Mouse (Mus musculus) neutrophil, adult 59 days (primary cell): ENCODE measurements around the gene Hspa1l. TPM values are rescaled to one million over a fixed set of nuclear protein-coding genes. Genes with fewer than 3 reads are reported as not detected.

Experiments
- total RNA-seq, 2 experiments: library from RNA; stranded (reverse); gene quantifications; 1 replicate in 1 of 2; 2 replicates in 1 of 2; pipeline ENCODE4 v1.2.4; 2023

Hspa1l gene
- not detected for total RNA-seq

GRCm38 (mm10) chr17:34972069-34972749, at the start of gene Hspa1l, which contains the start of gene Hspa1a:
Gene Hspa1l, plus strand, starts transcription at chr17:34972703.
Gene Hspa1a, minus strand, starts transcription at chr17:34972156.

DNA sequence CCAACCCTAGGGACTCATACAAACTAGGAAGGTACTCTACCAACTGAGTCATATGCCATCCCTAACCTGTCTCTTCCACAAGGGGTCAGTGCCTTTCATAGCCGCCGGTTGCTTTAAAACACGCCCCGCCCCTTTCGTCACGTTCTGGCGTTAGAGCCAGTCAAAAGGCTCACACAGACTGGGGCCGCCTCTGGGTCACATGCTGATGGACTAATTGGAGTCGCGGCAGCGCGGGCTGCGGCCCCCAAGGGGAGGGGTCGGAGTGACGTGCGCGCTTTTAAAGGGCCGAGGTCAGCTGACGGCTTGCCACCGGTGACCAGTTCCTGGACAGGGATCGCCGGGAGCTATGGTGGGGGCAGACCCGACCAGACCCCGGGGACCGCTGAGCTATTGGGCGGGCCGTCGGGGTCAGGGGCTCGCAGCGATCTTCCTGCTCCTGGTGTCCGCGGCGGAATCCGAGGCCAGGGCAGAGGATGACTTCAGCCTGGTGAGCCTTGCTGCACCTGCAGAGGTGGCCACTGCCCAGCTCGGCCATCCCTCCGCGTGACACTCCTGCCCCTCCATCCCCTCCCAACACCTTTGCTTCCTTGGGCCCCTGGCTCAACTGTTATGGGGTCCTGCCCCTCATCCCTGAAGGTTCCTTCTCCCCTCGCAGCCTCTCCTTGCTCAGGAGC, 41.3 kb upstream of the Hspa1l start, which contains the start of gene Neu1:
TSS of gene Neu1 (plus strand) at position 193 of the 674 bp plus-strand sequence.

GRCm38 (mm10) chr17:34959130-34959778, 13.2 kb upstream of the Hspa1l start, which contains the start of gene Hspa1b:
Gene Hspa1b, minus strand, starts transcription at chr17:34959238.

DNA sequence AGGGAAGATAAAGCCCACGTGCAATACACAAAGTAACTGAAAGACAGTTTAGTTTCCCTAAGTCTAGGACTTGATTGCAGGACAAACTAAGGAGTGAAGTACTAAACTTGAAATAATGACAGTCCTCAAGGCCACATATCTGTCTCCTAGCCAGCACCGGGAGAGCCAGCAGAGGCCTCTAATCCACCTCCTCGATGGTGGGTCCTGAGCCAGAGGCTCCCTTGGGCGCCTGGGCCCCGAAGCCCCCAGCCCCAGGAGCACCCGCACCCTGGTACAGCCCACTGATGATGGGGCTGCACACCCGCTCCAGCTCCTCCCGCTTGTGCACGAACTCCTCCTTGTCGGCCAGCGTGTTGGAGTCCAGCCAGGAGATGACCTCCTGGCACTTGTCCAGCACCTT, 2.7 kb upstream of the Hspa1l start, which contains the start of gene Gm20481:
TSS of gene Gm20481 (plus strand) at position 91 of the 400 bp plus-strand sequence.

GRCm38 (mm10) chr17:34981690-34982180, 9.2 kb downstream of the Hspa1l start, which contains the start of gene Lsm2:
Gene Lsm2, plus strand, starts transcription at chr17:34981862.

DNA sequence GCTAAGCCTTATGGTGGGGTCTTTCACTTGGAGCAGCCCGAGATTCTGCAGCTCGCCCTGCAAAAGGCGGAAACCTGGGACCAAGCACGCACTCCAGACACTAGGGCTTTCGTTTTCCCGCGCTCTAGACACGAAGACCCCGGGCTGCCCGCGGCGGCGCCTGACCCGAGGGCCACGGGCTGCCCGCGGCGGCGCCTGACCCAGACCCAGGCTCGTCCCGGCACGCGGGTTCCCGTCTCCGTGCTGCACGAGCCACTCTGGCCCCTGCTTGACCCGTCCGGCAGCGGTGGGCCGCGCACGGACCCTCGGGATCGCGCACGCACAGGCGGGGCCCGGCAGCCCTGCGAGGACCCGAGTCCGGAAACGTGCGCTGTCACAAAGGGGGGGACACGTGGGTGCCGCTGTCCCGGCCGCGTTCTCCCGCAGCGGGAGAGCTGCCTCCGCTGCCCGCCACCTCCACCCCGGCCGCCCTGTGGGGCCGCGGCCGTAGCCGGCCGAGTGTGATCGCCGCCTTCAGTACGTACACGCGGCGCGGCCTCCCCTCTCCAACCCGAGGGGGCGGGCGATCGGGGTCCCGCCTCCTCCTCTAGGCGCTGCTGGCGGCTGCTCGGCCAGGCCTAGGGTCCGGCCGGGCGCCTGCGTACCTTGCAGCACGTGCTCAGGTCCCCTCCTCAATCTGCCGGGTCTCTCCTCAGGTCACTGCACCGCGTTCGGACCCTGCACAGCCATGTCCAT, 28.4 kb downstream of the Hspa1l start, which contains the start of gene Vars:
TSS of gene Vars (plus strand) at position 271 of the 735 bp plus-strand sequence.

DNA sequence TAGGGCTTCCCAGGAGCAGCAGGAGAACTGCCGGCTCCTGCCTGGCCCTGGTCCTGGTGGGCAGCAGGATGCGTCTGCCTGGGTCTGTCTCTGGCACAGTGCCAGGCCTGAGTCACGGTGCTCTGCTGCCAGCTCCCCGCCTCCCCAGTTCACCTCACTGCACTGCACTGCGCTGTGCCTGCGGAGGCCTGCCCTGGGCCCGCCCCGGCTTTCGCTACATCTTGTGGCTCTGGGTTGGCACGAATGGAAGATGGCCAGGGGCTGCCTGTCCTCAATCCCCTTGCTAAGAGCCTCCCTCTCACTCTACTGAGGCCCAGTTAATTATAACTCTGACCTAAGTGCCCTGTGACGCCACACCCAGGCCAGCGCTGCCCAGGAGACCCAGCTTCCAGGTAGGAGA, 43.9 kb downstream of the Hspa1l start, which contains the start of gene Vwa7:
TSS of gene Vwa7 (plus strand) at position 204 of the 400 bp plus-strand sequence.

GRCm38 (mm10) chr17:35027277-35028068, 55.0 kb downstream of the Hspa1l start, which contains the start of gene Sapcd1:
Gene Sapcd1, minus strand, starts transcription at chr17:35028016.

Other genes starting within 250 kb of the Hspa1l start
- 1 to 10 TPM in 1 of 2 experiments, under 1 TPM in 1; 0.38 to 1.2 TPM for gene C4b, start 228.8 kb upstream of the Hspa1l start, total RNA-seq
- gene Cyp21a1, start 168.1 kb upstream of the Hspa1l start, total RNA-seq = not detected
- gene Stk19, start 135.8 kb upstream of the Hspa1l start, total RNA-seq = 10 to 100 TPM; 39.4 to 40.7 TPM
- gene Dxo, start 135.7 kb upstream of the Hspa1l start, total RNA-seq = 10 to 100 TPM; 46.2 to 53.2 TPM
- gene Skiv2l, start 122.5 kb upstream of the Hspa1l start, total RNA-seq = 10 to 100 TPM; 83.2 to 91.6 TPM
- 10 to 100 TPM; 24.1 to 27.8 TPM for gene Nelfe, start 122.3 kb upstream of the Hspa1l start, total RNA-seq
- under 1 TPM; 0.64 to 0.73 TPM for gene Cfb, start 110.2 kb upstream of the Hspa1l start, total RNA-seq
- 1 to 10 TPM; 2.7 to 2.8 TPM for gene Zbtb12, start 93.2 kb upstream of the Hspa1l start, total RNA-seq
- not detected for gene Gm20547, start 90.7 kb upstream of the Hspa1l start, total RNA-seq
- gene C2, start 74.4 kb upstream of the Hspa1l start, total RNA-seq = 1 to 10 TPM in 1 of 2 experiments, under 1 TPM in 1; 0.22 to 1.6 TPM
- 10 to 100 TPM; 58.0 to 71.6 TPM for gene Ehmt2, start 74.2 kb upstream of the Hspa1l start, total RNA-seq
- gene Slc44a4, start 58.2 kb upstream of the Hspa1l start, total RNA-seq = under 1 TPM in 1 of 2 experiments, not detected in 1; 0.24 TPM
- gene Neu1, start 41.5 kb upstream of the Hspa1l start, total RNA-seq = 10 to 100 TPM; 71.5 to 75.3 TPM
- gene Hspa1b, start 13.5 kb upstream of the Hspa1l start, total RNA-seq = 10 to 100 TPM in 1 of 2 experiments, 1 to 10 TPM in 1; 6.4 to 28.6 TPM
- not detected for gene Gm20481, start 2.8 kb upstream of the Hspa1l start, total RNA-seq
- 10 to 100 TPM; 14.6 to 41.1 TPM for gene Hspa1a, start 547 bp upstream of the Hspa1l start, total RNA-seq
- gene Lsm2, start 9.2 kb downstream of the Hspa1l start, total RNA-seq = 10 to 100 TPM; 29.9 to 39.2 TPM
- gene Vars, start 28.3 kb downstream of the Hspa1l start, total RNA-seq = 10 to 100 TPM; 61.3 to 70.3 TPM
- gene Vwa7, start 43.9 kb downstream of the Hspa1l start, total RNA-seq = not detected
- under 1 TPM; 0.82 to 0.84 TPM for gene Sapcd1, start 55.3 kb downstream of the Hspa1l start, total RNA-seq
- gene Msh5, start 74.0 kb downstream of the Hspa1l start, total RNA-seq = 1 to 10 TPM; 6.7 to 8.8 TPM
- 100 to 1,000 TPM; 271 to 302 TPM for gene Clic1, start 77.3 kb downstream of the Hspa1l start, total RNA-seq
- gene Ddah2, start 86.3 kb downstream of the Hspa1l start, total RNA-seq = 1 to 10 TPM; 3.4 to 4.6 TPM
- not detected for gene Ly6g6c, start 92.7 kb downstream of the Hspa1l start, total RNA-seq
- gene Mpig6b, start 93.5 kb downstream of the Hspa1l start, total RNA-seq = under 1 TPM; 0.64 to 0.93 TPM
- not detected for gene Ly6g6e, start 104.2 kb downstream of the Hspa1l start, total RNA-seq
- gene Ly6g6d, start 105.4 kb downstream of the Hspa1l start, total RNA-seq = not detected
- under 1 TPM; 0.31 to 0.55 TPM for gene Ly6g6f, start 112.9 kb downstream of the Hspa1l start, total RNA-seq
- 10 to 100 TPM; 48.8 to 54.6 TPM for gene Abhd16a, start 116.6 kb downstream of the Hspa1l start, total RNA-seq
- gene Ly6g5c, start 135.6 kb downstream of the Hspa1l start, total RNA-seq = not detected
- 10 to 100 TPM; 15.2 to 16.0 TPM for gene Ly6g5b, start 142.7 kb downstream of the Hspa1l start, total RNA-seq
- gene Gpank1, start 148.8 kb downstream of the Hspa1l start, total RNA-seq = 10 to 100 TPM; 25.6 to 26.4 TPM
- 100 to 1,000 TPM; 171 to 190 TPM for gene Csnk2b, start 149.3 kb downstream of the Hspa1l start, total RNA-seq
- gene D17H6S53E, start 153.7 kb downstream of the Hspa1l start, total RNA-seq = 10 to 100 TPM; 17.0 to 23.1 TPM
- not detected for gene Apom, start 159.3 kb downstream of the Hspa1l start, total RNA-seq
- gene Bag6, start 162.5 kb downstream of the Hspa1l start, total RNA-seq = 100 to 1,000 TPM; 245 to 298 TPM
- gene Prrc2a, start 192.2 kb downstream of the Hspa1l start, total RNA-seq = 100 to 1,000 TPM; 187 TPM
- 10 to 100 TPM; 15.4 to 17.4 TPM for gene Aif1, start 203.4 kb downstream of the Hspa1l start, total RNA-seq
- gene Lst1, start 215.7 kb downstream of the Hspa1l start, total RNA-seq = 100 to 1,000 TPM; 614 to 632 TPM
- 10 to 100 TPM; 89.3 to 97.8 TPM for gene Ltb, start 221.7 kb downstream of the Hspa1l start, total RNA-seq
- 10 to 100 TPM; 62.5 to 72.6 TPM for gene Tnf, start 229.3 kb downstream of the Hspa1l start, total RNA-seq
- under 1 TPM in 1 of 2 experiments, not detected in 1; 0.26 TPM for gene Lta, start 232.6 kb downstream of the Hspa1l start, total RNA-seq
- gene Gm16181, start 248.1 kb downstream of the Hspa1l start, total RNA-seq = under 1 TPM in 1 of 2 experiments, not detected in 1; 0.75 TPM